Mouse (Mus musculus) heart, postnatal 4 days (tissue): ENCODE measurements around the gene Olfr955. TPM values are rescaled to one million over a fixed set of nuclear protein-coding genes. Genes with fewer than 3 reads are reported as not detected.

ENCODE experiments used
- DNase-seq: peaks from one replicate; pipeline ENCODE4 v3.0.0; 2021
- total RNA-seq, 2 experiments: library from RNA; stranded (reverse); gene quantifications; 2 replicates each; pipeline ENCODE4 v1.2.3; 2021

Gene Olfr955
- not detected for total RNA-seq

DNA sequence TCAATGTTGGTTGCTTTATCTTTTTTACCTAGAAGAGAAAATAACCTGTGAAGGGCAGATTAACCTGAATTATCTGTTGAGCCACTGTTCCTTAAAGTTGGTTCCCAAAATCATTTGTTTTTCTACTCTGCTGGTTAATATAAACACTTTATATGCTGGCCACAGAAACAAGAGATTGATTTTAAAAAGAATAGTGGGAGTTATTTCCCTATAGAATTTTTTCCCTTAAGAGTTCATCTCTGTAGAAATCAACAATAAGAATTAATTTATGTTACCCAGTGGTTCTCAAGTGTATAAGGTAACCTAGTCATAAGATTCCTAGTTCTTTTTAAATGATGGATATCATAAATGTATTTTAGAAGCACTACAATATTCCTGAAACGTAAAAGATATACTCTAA lies at the start of gene Olfr955:
Gene Olfr955, minus strand, starts transcription at position 101 of the 400 bp plus-strand sequence.
- no peak for DNase-seq

GRCm38 (mm10) chr9:39518595-39518994 lies 46.9 kb upstream of the Olfr955 start:
- no peak for DNase-seq

GRCm38 (mm10) chr9:39515531-39515930 lies 43.8 kb upstream of the Olfr955 start, which contains the start of gene Olfr957:
Gene Olfr957 (minus strand): TSS chr9:39515809.
- DNase-seq, result no peak

DNA sequence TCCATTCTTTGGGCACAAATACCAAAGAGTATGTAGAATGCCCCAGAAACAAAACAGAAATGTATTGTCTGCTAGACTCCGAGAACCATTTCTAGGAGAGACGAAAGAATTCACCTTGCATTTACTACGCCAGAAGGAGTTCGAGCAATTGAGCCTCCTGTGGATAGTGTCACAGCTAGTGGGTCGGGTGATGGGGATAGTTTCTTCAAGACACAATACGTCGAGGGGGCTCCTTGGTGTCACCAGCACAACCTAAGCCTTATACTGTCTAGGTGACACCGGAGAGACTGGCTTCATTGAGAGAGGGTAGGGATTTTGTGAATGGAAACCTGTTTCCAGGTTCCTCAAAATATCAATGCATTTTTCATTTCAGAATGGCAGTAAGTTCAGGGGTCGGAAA lies 37.7 kb upstream of the Olfr955 start:
- no peak for DNase-seq

DNA sequence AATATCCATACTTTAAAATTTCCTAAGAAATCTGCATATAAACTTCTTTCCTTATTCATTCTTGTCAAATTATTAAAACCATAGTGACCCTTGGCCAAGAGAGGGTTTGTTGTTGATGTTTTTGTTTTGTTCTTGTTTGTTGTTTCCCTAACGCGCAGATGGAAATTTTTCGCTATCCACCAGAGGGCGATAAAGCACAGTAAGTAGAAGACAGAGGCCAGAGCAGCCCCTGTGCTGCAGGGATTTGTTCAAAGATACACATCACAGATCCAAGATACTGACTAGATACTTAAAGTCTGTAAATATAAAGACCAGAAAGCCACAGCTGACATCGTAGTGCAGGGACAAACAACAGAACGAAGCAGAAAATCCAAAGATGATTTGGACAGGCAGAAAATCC lies 37.3 kb upstream of the Olfr955 start:
- DNase-seq, result peak; percentile 59

DNA sequence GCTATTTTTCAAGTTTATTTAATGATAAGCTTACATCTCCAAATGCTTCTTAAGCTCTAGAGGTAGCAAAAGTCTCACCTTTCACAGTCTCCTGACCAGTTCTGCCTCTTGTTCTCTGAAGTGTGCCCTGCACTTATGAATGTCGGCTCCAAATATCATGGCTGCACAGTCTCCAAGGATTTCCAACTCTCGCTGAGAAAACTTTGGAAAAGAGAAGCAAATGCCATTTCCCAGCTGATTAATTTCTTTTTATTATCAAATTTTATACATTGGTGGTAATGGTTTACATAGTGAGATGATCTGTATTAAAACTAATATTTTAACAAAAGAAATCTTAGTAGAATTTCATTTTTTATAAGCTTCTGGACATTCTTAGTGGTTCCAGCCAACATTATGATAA lies 22.2 kb upstream of the Olfr955 start, which contains the start of gene Olfr44:
Gene Olfr44, minus strand, starts transcription at position 101 of the 400 bp plus-strand sequence.
- DNase-seq, result no peak

DNA sequence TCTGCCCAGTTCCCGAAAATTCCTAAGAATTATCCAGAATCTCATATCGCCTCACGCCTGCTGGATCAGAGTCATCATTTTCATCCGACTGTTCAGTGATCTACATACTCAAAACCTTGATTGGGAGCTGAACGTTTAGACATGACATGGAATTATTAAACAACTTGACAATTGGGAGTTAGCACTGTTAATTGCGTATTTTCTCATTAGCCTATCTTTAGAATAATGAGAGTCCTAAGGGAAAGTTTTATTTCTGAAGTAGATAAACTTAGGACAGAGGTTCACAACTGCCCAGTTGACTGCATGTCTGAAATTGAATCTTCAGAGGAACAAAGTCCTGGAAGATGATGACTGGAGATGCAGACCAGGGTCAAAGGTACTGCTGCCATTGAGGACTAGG lies 15.3 kb downstream of the Olfr955 start, which contains the start of gene Olfr954:
Gene Olfr954, plus strand, starts transcription at position 301 of the 400 bp plus-strand sequence.
- no peak for DNase-seq

DNA sequence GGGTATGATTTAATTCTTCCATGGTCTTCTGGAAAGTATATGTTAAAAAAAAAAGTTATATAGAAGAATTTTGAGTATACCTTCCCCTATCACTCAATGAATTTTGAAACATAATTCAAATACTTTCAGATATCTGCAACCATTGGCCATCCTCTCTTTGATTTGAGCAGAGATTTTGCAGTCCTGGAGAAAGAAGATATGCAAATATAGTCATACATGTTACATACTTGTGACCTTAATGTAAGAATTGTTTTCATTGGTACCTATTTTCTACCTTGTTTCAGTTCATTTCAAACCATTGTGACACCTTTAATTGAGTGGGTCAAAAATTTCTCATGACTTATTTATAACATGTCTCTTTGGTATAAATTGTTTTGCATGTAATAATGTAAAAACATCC lies 44.7 kb downstream of the Olfr955 start, which contains the start of gene Olfr952:
Gene Olfr952, minus strand, starts transcription at position 101 of the 400 bp plus-strand sequence.
- DNase-seq, result no peak

Other genes with a start within 250 kb of the Olfr955 start
- gene Olfr1537, start 221.9 kb downstream of the Olfr955 start, total RNA-seq, result not detected
- gene Olfr945, start 195.1 kb downstream of the Olfr955 start, total RNA-seq, result not detected
- gene Olfr948, start 145.9 kb downstream of the Olfr955 start, total RNA-seq, result not detected
- not detected for gene Olfr951, start 84.5 kb downstream of the Olfr955 start, total RNA-seq
- not detected for gene Olfr952, start 44.8 kb downstream of the Olfr955 start, total RNA-seq
- not detected for gene Olfr954, start 15.2 kb downstream of the Olfr955 start, total RNA-seq
- gene Olfr44, start 22.1 kb upstream of the Olfr955 start, total RNA-seq, result not detected
- not detected for gene Olfr957, start 43.9 kb upstream of the Olfr955 start, total RNA-seq
- gene Olfr958, start 82.1 kb upstream of the Olfr955 start, total RNA-seq, result not detected
- not detected for gene Olfr959, start 103.6 kb upstream of the Olfr955 start, total RNA-seq
- gene AW551984, start 132.5 kb upstream of the Olfr955 start, total RNA-seq, result 1 to 10 TPM; 7.8 to 8.0 TPM
- gene Olfr148, start 138.7 kb upstream of the Olfr955 start, total RNA-seq, result not detected
- gene Olfr960, start 149.4 kb upstream of the Olfr955 start, total RNA-seq, result not detected
- gene Olfr961, start 173.1 kb upstream of the Olfr955 start, total RNA-seq, result not detected
- not detected for gene Olfr963, start 195.3 kb upstream of the Olfr955 start, total RNA-seq
- gene Olfr149, start 235.2 kb upstream of the Olfr955 start, total RNA-seq, result not detected
- gene Olfr965, start 239.4 kb upstream of the Olfr955 start, total RNA-seq, result not detected